Mouse (Mus musculus) kidney, embryonic 15.5 days (tissue): ENCODE results near the gene Dnah7a. TPM values are rescaled to one million over a fixed set of nuclear protein-coding genes. Genes with fewer than 3 reads are reported as not detected.
A peak's percentile ranks its signal among the peaks of the same experiment; 100 is the strongest.
"Not testable (repeated sequence)": the region's sequence is repeated elsewhere in the genome, so short reads cannot be mapped to it uniquely, and the experiment has no call there.

Source experiments
- ATAC-seq: fragments of 200-750 bp; cut with Nextera tagmentation; replicated peaks from 2 replicates; pipeline ENCODE4 v1.8.0; 2017; ENCODE audit warnings: moderate TSS enrichment; ENCODE audit not compliant: low FRiP score
- H3K27ac ChIP-seq: fragments of 300-500 bp; sonication (generic); 2 replicates; pipeline ENCODE4 v1.5.1; 2015; ENCODE audit warnings: mild to moderate bottlenecking, inconsistent platforms
- H3K27me3 ChIP-seq: fragments of 300-500 bp; sonication (generic); 2 replicates; pipeline ENCODE4 v1.6.1; 2015; ENCODE audit warnings: inconsistent platforms
- H3K36me3 ChIP-seq: fragments of 300-500 bp; sonication (generic); 2 replicates; pipeline ENCODE4 v1.6.1; 2015; ENCODE audit warnings: inconsistent platforms
- H3K4me1 ChIP-seq: fragments of 300-500 bp; sonication (generic); 2 replicates; pipeline ENCODE4 v1.6.1; 2015; ENCODE audit warnings: inconsistent platforms
- H3K4me2 ChIP-seq: fragments of 300-500 bp; sonication (generic); 2 replicates; pipeline ENCODE4 v1.6.1; 2015; ENCODE audit warnings: moderate library complexity, mild to moderate bottlenecking, inconsistent platforms
- H3K4me3 ChIP-seq: fragments of 300-500 bp; sonication (generic); replicated peaks from 2 replicates; pipeline ENCODE4 v1.5.1; 2015; ENCODE audit warnings: mild to moderate bottlenecking, inconsistent platforms
- H3K9ac ChIP-seq: fragments of 300-500 bp; sonication (generic); 2 replicates; pipeline ENCODE4 v1.6.1; 2015; ENCODE audit warnings: mild to moderate bottlenecking, inconsistent platforms
- H3K9me3 ChIP-seq: fragments of 300-500 bp; sonication (generic); replicated peaks from 2 replicates; pipeline ENCODE4 v1.6.1; 2016; ENCODE audit warnings: inconsistent platforms
- WGBS: fragments of 180-500 bp; shearing (Covaris S2); methylation state at CpG from one replicate; pipeline ENCODE4 v1.1.7; 2015; ENCODE audit warnings: mixed read lengths; 5-methylcytosine and 5-hydroxymethylcytosine counted together
- polyA plus RNA-seq: library from polyadenylated mRNA; unstranded; fragments of >200 nt; fragmentation: Nextera tagmentation; extraction: Ambion mirVana; gene quantifications from 2 replicates; pipeline ENCODE4 v1.2.1, GENCODE M21; 2015

Gene Dnah7a
- polyA plus RNA-seq, 1 experiment from 2014 or later = 1.6 TPM

GRCm38 (mm10) chr1:53639865-53640794, 66.5 kb downstream of the Dnah7a start:
- WGBS = 57% methylated on average over 8 of the region's 8 CpGs
- no peaks in the 10 kb centered on the region for H3K27me3 ChIP-seq
- no peaks in the 10 kb centered on the region for H3K4me1 ChIP-seq
- H3K4me2 ChIP-seq = no peak overlapping the region
- H3K4me3 ChIP-seq = no peak overlapping the region
- H3K9ac ChIP-seq = no peak overlapping the region
- no peaks in the 10 kb centered on the region for H3K36me3 ChIP-seq
- H3K9me3 ChIP-seq = no peaks in the 10 kb centered on the region
- 0 out of 2 replicates have a peak, but pooled peaks have one; percentile 52 for ATAC-seq
- H3K27ac ChIP-seq = 0 out of 2 replicates have a peak overlapping the region, but pooled peaks have one; percentile 13

- H3K9me3 ChIP-seq, ATAC-seq, H3K9ac ChIP-seq, H3K4me1 ChIP-seq, H3K4me2 ChIP-seq, H3K36me3 ChIP-seq, H3K27ac ChIP-seq, H3K27me3 ChIP-seq, H3K4me3 ChIP-seq: not testable (repeated sequence)
- 65% methylated on average over 2 of the region's 2 CpGs for WGBS
Observed at GRCm38 (mm10) chr1:53635641-53636040, 70.9 kb downstream of the Dnah7a start.

GRCm38 (mm10) chr1:53632040-53632439, 74.5 kb downstream of the Dnah7a start:
- H3K4me1 ChIP-seq, H3K36me3 ChIP-seq, ATAC-seq, H3K9me3 ChIP-seq, H3K27ac ChIP-seq, H3K4me2 ChIP-seq, H3K4me3 ChIP-seq, H3K27me3 ChIP-seq, H3K9ac ChIP-seq: not testable (repeated sequence)

- H3K36me3 ChIP-seq = no peaks in the 10 kb centered on the region
- no peaks in the 10 kb centered on the region for H3K27me3 ChIP-seq
- no peak overlapping the region for H3K27ac ChIP-seq
- ATAC-seq = no peak
- 19% methylated on average over 6 of the region's 6 CpGs for WGBS
- no peaks in the 10 kb centered on the region for H3K9me3 ChIP-seq
- no peaks in the 10 kb centered on the region for H3K4me1 ChIP-seq
- no peak overlapping the region for H3K4me2 ChIP-seq
- no peak overlapping the region for H3K9ac ChIP-seq
- H3K4me3 ChIP-seq = no peak overlapping the region
Observed at GRCm38 (mm10) chr1:53630011-53630410, 76.6 kb downstream of the Dnah7a start.

- Histone ChIP-seq H3K9me3 (peaks cover 6% of the 10 kb centered on the region), H3K36me3 (no peaks in the 10 kb centered on the region), H3K27me3 (no peaks in the 10 kb centered on the region), H3K4me1 (no peaks in the 10 kb centered on the region), H3K4me2 (no peak overlapping the region), H3K4me3 (no peak overlapping the region), H3K27ac (no peak overlapping the region), H3K9ac (no peak overlapping the region)
- no peak for ATAC-seq
- WGBS = 93% methylated on average over 16 of the region's 16 CpGs
Observed at GRCm38 (mm10) chr1:53613486-53613885, 93.1 kb downstream of the Dnah7a start.

GRCm38 (mm10) chr1:53581326-53581725, 125.3 kb downstream of the Dnah7a start:
- not testable (repeated sequence) for H3K9ac ChIP-seq, H3K36me3 ChIP-seq, H3K4me2 ChIP-seq, H3K4me1 ChIP-seq, H3K4me3 ChIP-seq, ATAC-seq, H3K27ac ChIP-seq, H3K9me3 ChIP-seq, H3K27me3 ChIP-seq
- WGBS = 22% methylated on average over 1 of the region's 1 CpGs

GRCm38 (mm10) chr1:53557918-53558317, 148.7 kb downstream of the Dnah7a start:
- not testable (repeated sequence) for H3K9ac ChIP-seq, H3K4me3 ChIP-seq, H3K36me3 ChIP-seq, ATAC-seq, H3K27ac ChIP-seq, H3K9me3 ChIP-seq, H3K4me2 ChIP-seq, H3K4me1 ChIP-seq, H3K27me3 ChIP-seq
- 88% methylated on average over 3 of the region's 3 CpGs for WGBS

GRCm38 (mm10) chr1:53547018-53547417, 159.6 kb downstream of the Dnah7a start:
- not testable (repeated sequence) for H3K36me3 ChIP-seq, ATAC-seq, H3K9ac ChIP-seq, H3K4me2 ChIP-seq, H3K4me1 ChIP-seq, H3K9me3 ChIP-seq, H3K4me3 ChIP-seq, H3K27ac ChIP-seq, H3K27me3 ChIP-seq
- WGBS = 94% methylated on average over 10 of the region's 10 CpGs

- not testable (repeated sequence) for H3K9ac ChIP-seq, H3K9me3 ChIP-seq, H3K4me3 ChIP-seq, H3K27ac ChIP-seq, H3K27me3 ChIP-seq, H3K36me3 ChIP-seq, H3K4me1 ChIP-seq, H3K4me2 ChIP-seq, ATAC-seq
- 64% methylated on average over 2 of the region's 2 CpGs for WGBS
Observed at GRCm38 (mm10) chr1:53538356-53538755, 168.2 kb downstream of the Dnah7a start.

- not testable (repeated sequence) for H3K9me3 ChIP-seq, H3K27me3 ChIP-seq, H3K9ac ChIP-seq, H3K4me3 ChIP-seq, H3K36me3 ChIP-seq, H3K4me1 ChIP-seq, H3K4me2 ChIP-seq, H3K27ac ChIP-seq
- 45% methylated on average over 1 of the region's 1 CpGs for WGBS
- peak; percentile 56; the same call in 1 of the 2 replicates for ATAC-seq
Observed at GRCm38 (mm10) chr1:53534826-53535225, 171.8 kb downstream of the Dnah7a start.

- H3K4me2 ChIP-seq, ATAC-seq, H3K4me1 ChIP-seq, H3K27me3 ChIP-seq, H3K36me3 ChIP-seq, H3K9ac ChIP-seq, H3K4me3 ChIP-seq, H3K27ac ChIP-seq, H3K9me3 ChIP-seq: not testable (repeated sequence)
- WGBS = 77% methylated on average over 2 of the region's 2 CpGs
Observed at GRCm38 (mm10) chr1:53526021-53526420, 180.6 kb downstream of the Dnah7a start.

- H3K36me3 ChIP-seq = no peaks in the 10 kb centered on the region
- no peaks in the 10 kb centered on the region for H3K4me1 ChIP-seq
Observed at GRCm38 (mm10) chr1:53473699-53474098, 232.9 kb downstream of the Dnah7a start.

GRCm38 (mm10) chr1:53472084-53472483, 234.5 kb downstream of the Dnah7a start:
- H3K9ac ChIP-seq, ATAC-seq, H3K27ac ChIP-seq, H3K4me2 ChIP-seq, H3K9me3 ChIP-seq, H3K4me3 ChIP-seq, H3K4me1 ChIP-seq, H3K36me3 ChIP-seq, H3K27me3 ChIP-seq: not testable (repeated sequence)
- WGBS = 89% methylated on average over 1 of the region's 1 CpGs

More at GRCm38 (mm10) chr1:53473699-53474098, 232.9 kb downstream of the Dnah7a start:
- Histone ChIP-seq H3K27ac (no peak overlapping the region), H3K27me3 (no peaks in the 10 kb centered on the region), H3K4me3 (no peak overlapping the region), H3K9me3 (no peaks in the 10 kb centered on the region), H3K9ac (no peak overlapping the region), H3K4me2 (no peak overlapping the region)
- ATAC-seq = no peak
- WGBS = 74% methylated on average over 4 of the region's 4 CpGs
